Mouse (Mus musculus): ENCODE results near the gene Slc41a2. TPM values are rescaled to one million over a fixed set of nuclear protein-coding genes. Genes with fewer than 3 reads are reported as not detected.

Gene Slc41a2
- polyA plus RNA-seq (2014; fragmentation: Illumina TruSeq; extraction: RNeasy Lipid Tissue Mini Kit (QIAGEN cat#74804)) = 9.2 TPM

GRCm38 (mm10) chr10:83337159-83337951, at the start of gene Slc41a2:
Gene Slc41a2 (minus strand): TSS chr10:83337882.

GRCm38 (mm10) chr10:83359956-83360355, 22.3 kb upstream of the Slc41a2 start, which contains the start of gene D10Wsu102e:
Gene D10Wsu102e (plus strand): TSS chr10:83360221.

Other genes with a start within 250 kb of the Slc41a2 start
- 2.3 TPM for gene D10Wsu102e, start 22.3 kb upstream of the Slc41a2 start, polyA plus RNA-seq (2014; fragmentation: Illumina TruSeq; extraction: RNeasy Lipid Tissue Mini Kit (QIAGEN cat#74804))
- gene Aldh1l2, start 196.3 kb upstream of the Slc41a2 start, polyA plus RNA-seq (2014; fragmentation: Illumina TruSeq; extraction: RNeasy Lipid Tissue Mini Kit (QIAGEN cat#74804)) = 1.3 TPM
- 101 TPM for gene Washc4, start 205.9 kb upstream of the Slc41a2 start, polyA plus RNA-seq (2014; fragmentation: Illumina TruSeq; extraction: RNeasy Lipid Tissue Mini Kit (QIAGEN cat#74804))